Mouse (Mus musculus): ENCODE measurements at regions not wholly inside any gene's neighbourhood (a gene's known extent, or its start where the extent isn't known, plus 50 kb on each side); places are given as distances from the start of the nearest gene placed in this dataset.

GRCm38 (mm10) chr14:61808193-61808592, 200.9 kb downstream of the Kcnrg start:
- TF ChIP-seq CTCF (conservative IDR thresholded peaks at IDR 0.05 in 1 of 2, IDR thresholded peaks at IDR 0.05 in 1 of 2; ENCODE audit: low read depth in 2 of 2, low read length in 2 of 2) (no peak), EP300 (IDR thresholded peaks at IDR 0.05; ENCODE audit: low read length) (no peak), HCFC1 (IDR thresholded peaks at IDR 0.05; ENCODE audit: low read depth, low read length) (no peak), MAX (IDR thresholded peaks at IDR 0.05; ENCODE audit: low read length) (no peak)

Measured in CH12.LX (cell line).